Mouse (Mus musculus): ENCODE results near the gene 1700030J22Rik. TPM values are rescaled to one million over a fixed set of nuclear protein-coding genes. Genes with fewer than 3 reads are reported as not detected.

1700030J22Rik gene
- polyA plus RNA-seq, 1 experiment from 2014 or later, result 4.1 TPM

GRCm38 (mm10) chr8:116992176-116992971 lies 13.6 kb upstream of the 1700030J22Rik start:
- Histone ChIP-seq H3K9ac (peak overlapping the region; percentile 57), H3K9me3 (replicated peaks) (no peaks in the 10 kb centered on the region), H3K4me1 (peaks cover 14% of the 10 kb centered on the region; the same call in 1 of the 2 replicates), H3K27ac (replicated peaks) (no peak overlapping the region), H3K4me3 (replicated peaks) (peak overlapping the region; percentile 87), H3K36me3 (no peaks in the 10 kb centered on the region), H3K4me2 (replicated peaks) (peak overlapping the region; percentile 95), H3K27me3 (no peaks in the 10 kb centered on the region)
- ATAC-seq (ENCODE audit: insufficient number of reproducible peaks, low FRiP score, low TSS enrichment, low read depth), result no peak
- 7% methylated on average over 23 of the region's 23 CpGs for WGBS

GRCm38 (mm10) chr8:116991241-116991640 lies 12.5 kb upstream of the 1700030J22Rik start:
- no peak for ATAC-seq (ENCODE audit: insufficient number of reproducible peaks, low FRiP score, low TSS enrichment, low read depth)
- 86% methylated on average over 8 of the region's 8 CpGs for WGBS
- peaks cover 11% of the 10 kb centered on the region for H3K36me3 ChIP-seq
- H3K4me1 ChIP-seq, result peaks cover 14% of the 10 kb centered on the region; the same call in 1 of the 2 replicates
- H3K27me3 ChIP-seq, result no peaks in the 10 kb centered on the region
- H3K27ac ChIP-seq (replicated peaks), result no peak overlapping the region
- H3K4me2 ChIP-seq (replicated peaks), result no peak overlapping the region
- no peak overlapping the region for H3K9ac ChIP-seq
- no peaks in the 10 kb centered on the region for H3K9me3 ChIP-seq (replicated peaks)
- no peak overlapping the region for H3K4me3 ChIP-seq (replicated peaks)

GRCm38 (mm10) chr8:116989842-116990241 lies 11.1 kb upstream of the 1700030J22Rik start:
- no peak overlapping the region for H3K9ac ChIP-seq
- no peak overlapping the region for H3K4me3 ChIP-seq (replicated peaks)
- 94% methylated on average over 3 of the region's 3 CpGs for WGBS
- peaks cover 11% of the 10 kb centered on the region for H3K36me3 ChIP-seq
- H3K4me1 ChIP-seq, result peaks cover 14% of the 10 kb centered on the region; the same call in 1 of the 2 replicates
- no peaks in the 10 kb centered on the region for H3K27me3 ChIP-seq
- H3K9me3 ChIP-seq (replicated peaks), result no peaks in the 10 kb centered on the region
- H3K4me2 ChIP-seq (replicated peaks), result no peak overlapping the region
- H3K27ac ChIP-seq (replicated peaks), result no peak overlapping the region
- ATAC-seq (ENCODE audit: insufficient number of reproducible peaks, low FRiP score, low TSS enrichment, low read depth), result no peak

GRCm38 (mm10) chr8:116980117-116980516 lies 1.4 kb upstream of the 1700030J22Rik start:
- Histone ChIP-seq H3K4me2 (replicated peaks) (no peak overlapping the region), H3K27ac (replicated peaks) (no peak overlapping the region), H3K4me1 (peaks cover 15% of the 10 kb centered on the region), H3K4me3 (replicated peaks) (no peak overlapping the region), H3K9ac (no peak overlapping the region), H3K9me3 (replicated peaks) (no peaks in the 10 kb centered on the region), H3K36me3 (peaks cover 11% of the 10 kb centered on the region; the same call in 1 of the 2 replicates), H3K27me3 (no peaks in the 10 kb centered on the region)
- ATAC-seq (ENCODE audit: insufficient number of reproducible peaks, low FRiP score, low TSS enrichment, low read depth), result no peak
- WGBS, result 17% methylated on average over 4 of the region's 4 CpGs

- H3K9ac ChIP-seq, result peak overlapping the region; percentile 47
- H3K4me1 ChIP-seq, result peaks cover 15% of the 10 kb centered on the region
- no peaks in the 10 kb centered on the region for H3K27me3 ChIP-seq
- 31% methylated on average over 8 of the region's 8 CpGs for WGBS
- no peak overlapping the region for H3K27ac ChIP-seq (replicated peaks)
- ATAC-seq (ENCODE audit: insufficient number of reproducible peaks, low FRiP score, low TSS enrichment, low read depth), result no peak
- H3K36me3 ChIP-seq, result no peaks in the 10 kb centered on the region
- H3K4me2 ChIP-seq (replicated peaks), result peak overlapping the region; percentile 88
- H3K9me3 ChIP-seq (replicated peaks), result no peaks in the 10 kb centered on the region
- peak overlapping the region; percentile 96 for H3K4me3 ChIP-seq (replicated peaks)
Measured at GRCm38 (mm10) chr8:116978052-116978451, 707 bp downstream of the 1700030J22Rik start.

GRCm38 (mm10) chr8:116975606-116976005 lies 3.2 kb downstream of the 1700030J22Rik start:
- H3K4me1 ChIP-seq, result peaks cover 15% of the 10 kb centered on the region
- no peaks in the 10 kb centered on the region for H3K36me3 ChIP-seq
- no peaks in the 10 kb centered on the region for H3K27me3 ChIP-seq
- H3K9me3 ChIP-seq (replicated peaks), result no peaks in the 10 kb centered on the region
- 50% methylated on average over 5 of the region's 5 CpGs for WGBS
- H3K4me3 ChIP-seq (replicated peaks), result no peak overlapping the region
- H3K9ac ChIP-seq, result no peak overlapping the region
- no peak for ATAC-seq (ENCODE audit: insufficient number of reproducible peaks, low FRiP score, low TSS enrichment, low read depth)
- no peak overlapping the region for H3K4me2 ChIP-seq (replicated peaks)
- H3K27ac ChIP-seq (replicated peaks), result no peak overlapping the region

GRCm38 (mm10) chr8:116975066-116975465 lies 3.7 kb downstream of the 1700030J22Rik start:
- H3K9ac ChIP-seq, result no peak overlapping the region
- H3K4me3 ChIP-seq (replicated peaks), result no peak overlapping the region
- 23% methylated on average over 5 of the region's 5 CpGs for WGBS
- peaks cover 15% of the 10 kb centered on the region for H3K4me1 ChIP-seq
- H3K27me3 ChIP-seq, result no peaks in the 10 kb centered on the region
- no peak overlapping the region for H3K4me2 ChIP-seq (replicated peaks)
- no peaks in the 10 kb centered on the region for H3K9me3 ChIP-seq (replicated peaks)
- H3K36me3 ChIP-seq, result no peaks in the 10 kb centered on the region
- H3K27ac ChIP-seq (replicated peaks), result no peak overlapping the region
- ATAC-seq (ENCODE audit: insufficient number of reproducible peaks, low FRiP score, low TSS enrichment, low read depth), result no peak

- H3K9me3 ChIP-seq (replicated peaks), result no peaks in the 10 kb centered on the region
- no peaks in the 10 kb centered on the region for H3K4me1 ChIP-seq
- no peaks in the 10 kb centered on the region for H3K27me3 ChIP-seq
- H3K4me2 ChIP-seq (replicated peaks), result no peak overlapping the region
- ATAC-seq (ENCODE audit: insufficient number of reproducible peaks, low FRiP score, low TSS enrichment, low read depth), result no peak
- no peak overlapping the region for H3K9ac ChIP-seq
- H3K36me3 ChIP-seq, result no peaks in the 10 kb centered on the region
- 81% methylated on average over 6 of the region's 6 CpGs for WGBS
- no peak overlapping the region for H3K4me3 ChIP-seq (replicated peaks)
- no peak overlapping the region for H3K27ac ChIP-seq (replicated peaks)
Measured at GRCm38 (mm10) chr8:116969531-116969930, 9.2 kb downstream of the 1700030J22Rik start.

- H3K27ac ChIP-seq (replicated peaks), result no peak overlapping the region
- H3K36me3 ChIP-seq, result peaks cover 59% of the 10 kb centered on the region
- ATAC-seq (ENCODE audit: insufficient number of reproducible peaks, low FRiP score, low TSS enrichment, low read depth), result no peak
- H3K9me3 ChIP-seq (replicated peaks), result no peaks in the 10 kb centered on the region
- no peak overlapping the region for H3K4me3 ChIP-seq (replicated peaks)
- H3K4me2 ChIP-seq (replicated peaks), result no peak overlapping the region
- no peaks in the 10 kb centered on the region for H3K27me3 ChIP-seq
- WGBS, result 92% methylated on average over 9 of the region's 9 CpGs
- H3K4me1 ChIP-seq, result peaks cover 5% of the 10 kb centered on the region; the same call in 1 of the 2 replicates
- H3K9ac ChIP-seq, result no peak overlapping the region
Measured at GRCm38 (mm10) chr8:116954415-116954814, 24.3 kb downstream of the 1700030J22Rik start.

- peaks cover 5% of the 10 kb centered on the region; the same call in 1 of the 2 replicates for H3K4me1 ChIP-seq
- no peak overlapping the region for H3K4me2 ChIP-seq (replicated peaks)
- peaks cover 46% of the 10 kb centered on the region for H3K36me3 ChIP-seq
- H3K27me3 ChIP-seq, result no peaks in the 10 kb centered on the region
- no peak overlapping the region for H3K27ac ChIP-seq (replicated peaks)
- 85% methylated on average over 8 of the region's 8 CpGs for WGBS
- no peak overlapping the region for H3K4me3 ChIP-seq (replicated peaks)
- no peak for ATAC-seq (ENCODE audit: insufficient number of reproducible peaks, low FRiP score, low TSS enrichment, low read depth)
- no peaks in the 10 kb centered on the region for H3K9me3 ChIP-seq (replicated peaks)
- no peak overlapping the region for H3K9ac ChIP-seq
Measured at GRCm38 (mm10) chr8:116952428-116952827, 26.3 kb downstream of the 1700030J22Rik start.

- H3K4me1 ChIP-seq, result peaks cover 5% of the 10 kb centered on the region; the same call in 1 of the 2 replicates
- no peak overlapping the region for H3K9ac ChIP-seq
- H3K27me3 ChIP-seq, result no peaks in the 10 kb centered on the region
- 90% methylated on average over 2 of the region's 2 CpGs for WGBS
- H3K4me2 ChIP-seq (replicated peaks), result no peak overlapping the region
- H3K4me3 ChIP-seq (replicated peaks), result no peak overlapping the region
- no peak overlapping the region for H3K27ac ChIP-seq (replicated peaks)
- H3K36me3 ChIP-seq, result peaks cover 40% of the 10 kb centered on the region
- H3K9me3 ChIP-seq (replicated peaks), result no peaks in the 10 kb centered on the region
- no peak for ATAC-seq (ENCODE audit: insufficient number of reproducible peaks, low FRiP score, low TSS enrichment, low read depth)
Measured at GRCm38 (mm10) chr8:116951778-116952177, 27.0 kb downstream of the 1700030J22Rik start.
